Mouse (Mus musculus): ENCODE results near the gene Cadm1. TPM values are rescaled to one million over a fixed set of nuclear protein-coding genes. Genes with fewer than 3 reads are reported as not detected.

Cadm1 gene
- polyA plus RNA-seq, 1 experiment from 2014 or later: 13.6 TPM

DNA sequence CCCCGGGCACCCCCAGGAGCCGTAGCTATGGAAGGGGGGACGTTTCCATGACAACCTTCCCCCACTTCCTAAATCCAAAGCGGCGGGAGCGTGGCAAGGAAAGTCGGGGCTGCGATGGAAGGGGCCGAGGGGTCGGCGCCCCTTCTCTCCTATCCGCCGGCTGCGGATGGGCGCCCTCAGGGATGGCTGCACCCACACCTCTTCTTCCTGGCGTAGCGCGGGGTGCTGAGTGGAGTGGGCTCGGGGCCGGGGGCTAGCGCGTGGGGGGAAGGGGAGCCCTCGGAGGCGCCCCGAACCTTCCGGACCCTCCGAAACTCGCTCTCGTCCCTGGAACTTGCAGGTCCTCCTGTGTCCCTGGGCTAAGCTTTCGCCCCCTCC, 560 bp downstream of the Cadm1 start:
- TF ChIP-seq EP300 (IDR thresholded peaks at IDR 0.05; ENCODE audit: low read depth) (no peak), CTCF (IDR thresholded peaks at IDR 0.05; ENCODE audit: low read depth) (no peak)
- DNase-seq: no peak
- Histone ChIP-seq H3K4me2 (ENCODE audit: low read depth, low read length) (peak overlapping the region; percentile 88), H3K9me3 (ENCODE audit: low read length) (no peaks in the 10 kb centered on the region), H3K4me3 (ENCODE audit: low read depth, low read length) (peak overlapping the region; percentile 53), H3K27ac (ENCODE audit: low read depth) (no peak overlapping the region), H3K27me3 (ENCODE audit: insufficient read depth, low read length) (peaks cover 41% of the 10 kb centered on the region), H3K36me3 (replicated peaks; ENCODE audit: insufficient read depth, low read length) (no peaks in the 10 kb centered on the region), H3K4me1 (ENCODE audit: insufficient read depth) (peaks cover 15% of the 10 kb centered on the region; the same call in 1 of the 2 replicates), H3K9ac (replicated peaks) (peak overlapping the region; percentile 47)
- WGBS (ENCODE audit: insufficient replicate concordance): under 1% methylated on average over 21 of the region's 30 CpGs
- ATAC-seq: peak; percentile 6

DNA sequence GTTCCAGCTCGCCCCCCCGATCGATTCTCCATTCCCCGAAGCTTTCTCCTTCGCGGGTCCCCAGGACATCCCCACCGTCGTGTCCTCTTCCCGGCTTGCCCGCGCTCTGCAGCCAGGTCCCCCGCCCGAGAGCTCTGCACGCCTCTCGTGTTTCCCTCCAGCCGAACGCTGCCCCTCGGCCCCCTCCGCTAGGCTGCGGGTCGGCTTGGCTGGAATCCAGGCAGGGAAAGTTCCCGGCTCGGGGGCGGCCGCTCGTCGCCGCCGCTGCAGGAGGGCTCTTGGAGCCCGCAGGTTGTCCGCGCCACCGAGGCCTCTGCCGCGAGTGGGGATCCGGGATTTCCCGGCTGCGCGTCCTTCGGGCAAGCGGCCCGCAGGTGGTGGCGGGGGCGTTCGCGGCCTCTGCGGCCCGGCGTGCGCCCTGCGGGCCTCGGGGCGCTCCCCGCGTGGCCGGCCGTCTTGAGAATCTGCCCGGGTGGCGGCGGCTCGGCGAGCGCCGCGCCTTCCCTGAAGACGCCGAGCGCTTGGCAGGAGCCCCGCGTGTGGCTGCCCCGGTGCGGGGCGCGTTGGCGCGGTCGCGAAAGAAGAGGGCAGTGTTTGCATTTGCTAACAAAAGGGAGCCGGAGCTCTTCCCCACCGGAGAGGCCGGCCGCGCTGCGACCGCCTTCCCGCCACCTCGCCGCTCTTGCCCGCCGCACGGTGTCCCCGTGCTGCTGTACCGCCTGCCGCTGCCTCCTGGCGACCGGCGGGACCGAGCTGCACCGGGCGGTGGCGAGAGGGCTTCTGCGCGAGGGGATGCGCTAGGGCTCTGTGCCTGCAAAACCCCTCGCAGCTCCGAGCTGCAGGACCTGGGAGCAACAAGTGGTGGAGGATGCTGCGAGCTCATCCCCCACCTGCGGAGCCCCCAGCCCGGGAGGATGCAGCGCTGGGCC, 1.2 kb downstream of the Cadm1 start:
- DNase-seq: peak; percentile 45
- H3K27me3 ChIP-seq (ENCODE audit: insufficient read depth, low read length): peaks cover 41% of the 10 kb centered on the region
- peak overlapping the region; percentile 47 for H3K9ac ChIP-seq (replicated peaks)
- peak overlapping the region; percentile 53 for H3K4me3 ChIP-seq (ENCODE audit: low read depth, low read length)
- H3K9me3 ChIP-seq (ENCODE audit: low read length): no peaks in the 10 kb centered on the region
- WGBS (ENCODE audit: insufficient replicate concordance): 3% methylated on average over 102 of the region's 110 CpGs
- no peak for ATAC-seq
- no peaks in the 10 kb centered on the region for H3K36me3 ChIP-seq (replicated peaks; ENCODE audit: insufficient read depth, low read length)
- H3K4me2 ChIP-seq (ENCODE audit: low read depth, low read length): peak overlapping the region; percentile 88
- H3K27ac ChIP-seq (ENCODE audit: low read depth): no peak overlapping the region
- H3K4me1 ChIP-seq (ENCODE audit: insufficient read depth): peaks cover 15% of the 10 kb centered on the region; the same call in 1 of the 2 replicates
- TF ChIP-seq CTCF (IDR thresholded peaks at IDR 0.05; ENCODE audit: low read depth): peak; percentile 22; the same call in 1 of the 2 replicates
- no peak for TF ChIP-seq EP300 (IDR thresholded peaks at IDR 0.05; ENCODE audit: low read depth)

DNA sequence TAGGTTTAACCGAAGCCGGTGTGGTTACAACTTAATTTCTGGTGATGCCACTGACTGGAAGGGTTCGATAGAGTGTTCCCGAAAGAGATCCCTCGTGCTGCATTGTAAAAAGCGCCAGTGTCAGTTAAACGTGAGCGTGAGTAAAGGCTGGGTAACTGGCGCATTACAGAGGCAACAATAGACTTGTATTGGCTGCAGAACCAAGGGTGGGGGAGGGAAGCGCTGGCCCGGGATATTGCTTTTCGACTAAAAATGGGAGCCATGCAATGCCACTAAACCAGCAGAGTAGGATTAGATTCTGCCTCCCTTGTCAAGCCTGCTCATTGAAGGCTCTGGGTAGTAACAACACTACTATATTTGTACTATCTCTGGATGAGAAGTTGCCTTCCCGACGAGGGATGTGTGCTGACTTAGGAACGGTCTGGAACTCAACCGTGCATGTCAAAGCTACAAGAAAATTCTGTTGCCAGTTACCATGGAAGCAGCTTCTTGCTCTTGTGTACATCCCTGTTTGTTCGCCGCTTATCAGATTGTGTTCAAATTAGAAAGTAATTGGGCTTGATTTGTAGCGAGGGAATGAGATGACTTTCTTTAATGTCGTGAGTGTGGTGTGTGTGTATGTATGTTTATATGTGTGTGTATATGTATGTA, 2.4 kb downstream of the Cadm1 start:
- peaks cover 43% of the 10 kb centered on the region for H3K27me3 ChIP-seq (ENCODE audit: insufficient read depth, low read length)
- H3K4me2 ChIP-seq (ENCODE audit: low read depth, low read length): peak overlapping the region; percentile 88; the same call in 1 of the 2 replicates
- 11% methylated on average over 20 of the region's 20 CpGs for WGBS (ENCODE audit: insufficient replicate concordance)
- H3K9ac ChIP-seq (replicated peaks): no peak overlapping the region
- 0 out of 2 replicates have a peak overlapping the region, but pooled peaks have one; percentile 53 for H3K4me3 ChIP-seq (ENCODE audit: low read depth, low read length)
- H3K36me3 ChIP-seq (replicated peaks; ENCODE audit: insufficient read depth, low read length): no peaks in the 10 kb centered on the region
- no peak for TF ChIP-seq CTCF (IDR thresholded peaks at IDR 0.05; ENCODE audit: low read depth)
- no peak for TF ChIP-seq EP300 (IDR thresholded peaks at IDR 0.05; ENCODE audit: low read depth)
- H3K27ac ChIP-seq (ENCODE audit: low read depth): no peak overlapping the region
- H3K9me3 ChIP-seq (ENCODE audit: low read length): no peaks in the 10 kb centered on the region
- DNase-seq (no peak), ATAC-seq (no peak)
- peaks cover 15% of the 10 kb centered on the region; the same call in 1 of the 2 replicates for H3K4me1 ChIP-seq (ENCODE audit: insufficient read depth)

DNA sequence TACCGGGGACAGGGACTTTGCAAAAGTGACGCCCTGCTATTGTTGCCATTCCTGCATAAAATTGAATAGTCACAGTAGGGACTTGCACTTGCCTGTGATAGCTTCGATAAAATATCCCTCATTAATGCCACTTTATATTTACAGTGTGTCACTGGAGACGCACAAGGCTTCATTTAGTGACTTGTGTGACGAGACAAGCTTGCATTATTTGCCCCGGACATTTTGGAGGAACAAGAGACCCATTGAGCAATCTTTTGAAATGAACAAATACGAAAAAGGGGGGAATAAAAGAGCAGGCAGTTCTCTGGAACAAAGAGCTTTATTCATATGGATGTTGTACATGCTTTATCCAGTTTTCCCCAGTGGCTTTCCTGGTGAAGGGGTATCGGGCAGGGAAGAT, 3.5 kb downstream of the Cadm1 start:
- Histone ChIP-seq H3K4me2 (ENCODE audit: low read depth, low read length) (no peak overlapping the region), H3K27me3 (ENCODE audit: insufficient read depth, low read length) (peaks cover 43% of the 10 kb centered on the region), H3K9ac (replicated peaks) (no peak overlapping the region), H3K9me3 (ENCODE audit: low read length) (no peaks in the 10 kb centered on the region), H3K4me1 (ENCODE audit: insufficient read depth) (peaks cover 15% of the 10 kb centered on the region; the same call in 1 of the 2 replicates), H3K27ac (ENCODE audit: low read depth) (no peak overlapping the region), H3K4me3 (ENCODE audit: low read depth, low read length) (no peak overlapping the region), H3K36me3 (replicated peaks; ENCODE audit: insufficient read depth, low read length) (no peaks in the 10 kb centered on the region)
- DNase-seq (no peak), ATAC-seq (no peak)
- TF ChIP-seq EP300 (IDR thresholded peaks at IDR 0.05; ENCODE audit: low read depth) (no peak), CTCF (IDR thresholded peaks at IDR 0.05; ENCODE audit: low read depth) (no peak)
- 30% methylated on average over 8 of the region's 8 CpGs for WGBS (ENCODE audit: insufficient replicate concordance)

DNA sequence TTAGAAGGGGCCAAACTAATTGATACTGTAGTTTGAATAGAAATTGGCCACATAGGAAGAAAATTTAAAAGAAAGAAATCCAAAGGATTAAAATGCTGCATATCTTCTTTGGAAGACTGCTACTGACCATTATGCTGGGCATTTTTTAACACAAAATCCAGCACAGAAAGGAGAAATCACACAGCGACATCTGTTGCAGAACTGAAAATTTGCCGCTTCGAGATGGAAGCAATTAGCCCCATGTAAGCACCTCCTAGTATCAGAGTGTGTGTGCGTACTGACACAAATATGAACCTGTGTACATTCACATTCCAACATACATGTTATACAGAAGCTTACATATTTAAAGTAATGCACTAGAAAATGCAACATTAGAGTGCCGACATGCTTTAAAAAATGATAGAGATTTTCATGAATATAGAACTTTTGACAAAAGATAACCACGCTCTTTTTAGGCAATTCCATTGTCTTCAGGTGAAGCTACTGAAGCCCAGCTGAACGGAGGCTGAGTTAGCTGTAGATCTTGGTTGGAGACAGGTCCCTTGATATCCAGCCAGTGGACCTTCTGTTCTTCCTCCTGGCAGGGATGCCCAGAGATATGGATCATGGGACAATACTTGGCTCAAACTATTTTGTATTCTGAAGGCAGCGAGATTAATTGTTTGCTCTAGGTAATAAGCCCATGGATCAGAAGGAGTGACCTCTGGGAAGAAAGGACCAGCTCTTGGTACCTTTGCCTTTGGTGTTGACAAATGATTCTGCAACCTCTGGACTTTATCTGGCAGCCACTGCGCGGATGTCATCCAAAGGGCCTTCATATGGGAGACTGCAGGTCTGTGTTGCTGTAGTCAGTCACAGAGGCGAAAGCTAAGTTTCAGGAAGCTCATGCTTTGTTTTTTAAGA, 4.9 kb downstream of the Cadm1 start:
- WGBS (ENCODE audit: insufficient replicate concordance): 73% methylated on average over 11 of the region's 11 CpGs
- Histone ChIP-seq H3K9me3 (ENCODE audit: low read length) (no peaks in the 10 kb centered on the region), H3K27me3 (ENCODE audit: insufficient read depth, low read length) (peaks cover 38% of the 10 kb centered on the region), H3K27ac (ENCODE audit: low read depth) (no peak overlapping the region), H3K4me3 (ENCODE audit: low read depth, low read length) (no peak overlapping the region), H3K4me2 (ENCODE audit: low read depth, low read length) (no peak overlapping the region), H3K36me3 (replicated peaks; ENCODE audit: insufficient read depth, low read length) (no peaks in the 10 kb centered on the region), H3K9ac (replicated peaks) (no peak overlapping the region), H3K4me1 (ENCODE audit: insufficient read depth) (peaks cover 13% of the 10 kb centered on the region; the same call in 1 of the 2 replicates)
- ATAC-seq (no peak), DNase-seq (no peak)
- no peak for TF ChIP-seq EP300 (IDR thresholded peaks at IDR 0.05; ENCODE audit: low read depth)
- TF ChIP-seq CTCF (IDR thresholded peaks at IDR 0.05; ENCODE audit: low read depth): no peak

Data from liver, postnatal 0 days (tissue).